Mouse (Mus musculus) bone marrow macrophage, adult 2 months (primary cell): ENCODE measurements around the gene Oxct1.

Experiments
- CTCF ChIP-seq: IDR thresholded peaks from 2 replicates; pipeline ENCODE4 v1.5.1; 2012; ENCODE audit warnings: low read depth, mild to moderate bottlenecking, low read length, moderate library complexity
- POLR2A ChIP-seq: IDR thresholded peaks from 2 replicates; pipeline ENCODE4 v1.6.1; 2012; ENCODE audit warnings: mild to moderate bottlenecking, low read depth, low read length, borderline replicate concordance

- TF ChIP-seq POLR2A (no peak), CTCF (no peak)
Measured at GRCm38 (mm10) chr15:4100341-4100921, 74.2 kb downstream of the Oxct1 start.
